Mouse (Mus musculus) A20 (cell line): Measurements from ENCODE around the gene Ggt6.
"Not testable (repeated sequence)": the region's sequence is repeated elsewhere in the genome, so short reads cannot be mapped to it uniquely, and the experiment has no call there.

Source experiments
- DNase-seq: peaks from one replicate; pipeline ENCODE4 v3.0.0-alpha.2; 2011; ENCODE audit warnings: low read depth, low spot score

The Ggt6 gene

DNA sequence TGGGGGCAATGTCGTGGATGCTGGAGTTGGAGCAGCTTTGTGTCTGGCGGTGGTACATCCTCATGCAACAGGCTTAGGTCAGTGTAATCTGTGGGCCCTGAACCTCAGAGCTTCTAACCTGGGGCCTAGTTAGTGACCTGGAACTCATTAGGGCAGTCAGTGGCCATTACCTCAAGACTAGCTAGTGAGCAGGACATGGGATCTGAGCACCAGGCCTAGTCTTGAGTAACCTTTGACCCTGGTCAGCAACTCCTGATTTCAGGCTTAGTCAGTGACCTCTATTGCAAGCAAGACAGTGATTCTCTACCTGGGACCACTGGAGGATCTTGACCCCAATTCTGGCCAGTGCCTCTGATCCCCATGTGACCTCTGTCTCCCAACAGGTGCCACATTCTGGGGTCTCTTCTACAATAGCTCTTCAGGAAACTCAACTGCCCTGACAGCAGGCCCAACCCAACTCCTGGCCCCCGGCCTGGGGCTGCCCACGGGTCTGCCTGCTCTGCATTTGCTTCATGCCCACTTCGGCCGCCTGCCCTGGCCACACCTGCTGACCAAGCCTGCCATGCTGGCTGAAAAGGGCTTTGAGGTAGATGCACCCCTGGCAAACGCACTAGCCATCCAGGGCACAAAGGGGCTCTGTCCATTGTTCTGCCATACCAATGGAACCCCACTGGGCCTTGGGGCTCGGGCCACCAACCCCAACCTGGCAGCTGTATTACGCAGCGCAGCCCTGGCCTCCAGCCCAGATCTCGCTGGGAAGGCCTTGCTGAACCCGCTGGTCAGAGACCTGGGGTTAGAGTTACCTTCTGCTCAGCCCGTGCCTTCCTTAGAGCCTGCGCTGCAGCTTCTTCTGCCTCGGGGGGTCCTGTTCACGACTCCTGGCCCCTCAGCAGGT lies 1.7 kb downstream of the Ggt6 start:
- DNase-seq, result no peak

DNA sequence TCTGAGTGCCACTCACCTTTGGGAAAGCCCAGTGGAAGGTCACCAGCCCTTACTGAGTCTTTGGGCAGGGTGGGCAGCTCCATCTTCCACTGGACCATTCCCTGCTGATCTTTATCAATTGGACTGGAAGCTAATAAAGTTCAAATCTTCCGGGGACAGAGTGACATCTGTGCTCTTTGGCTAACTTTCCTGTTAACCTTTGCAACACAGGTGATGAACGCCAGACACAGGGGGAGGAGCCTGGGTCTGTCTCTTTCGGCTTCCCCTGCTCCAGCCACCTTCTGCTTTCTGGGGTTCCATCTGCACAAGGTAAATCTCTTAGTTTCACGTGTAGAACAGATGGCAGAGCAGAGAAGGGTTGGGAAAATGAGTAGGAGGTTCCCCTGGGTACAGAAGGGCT lies 3.1 kb downstream of the Ggt6 start:
- DNase-seq, result no peak

DNA sequence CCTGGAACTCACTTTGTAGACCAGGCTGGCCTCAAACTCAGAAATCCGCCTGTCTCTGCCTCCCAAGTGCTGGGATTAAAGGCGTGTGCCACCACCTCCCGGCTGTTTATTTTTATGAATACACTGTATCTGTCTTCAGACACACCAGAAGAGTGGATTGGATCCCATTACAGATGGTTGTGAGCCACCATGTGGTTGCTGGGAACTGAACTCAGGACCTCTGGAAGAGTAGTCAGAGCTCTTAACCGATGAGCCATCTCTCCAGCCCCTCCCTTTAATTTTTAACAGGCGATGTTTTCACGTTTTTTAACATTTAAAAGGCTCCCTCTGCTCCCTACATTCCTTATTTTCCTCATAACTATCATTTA lies 5.3 kb downstream of the Ggt6 start:
- DNase-seq, result not testable (repeated sequence)

DNA sequence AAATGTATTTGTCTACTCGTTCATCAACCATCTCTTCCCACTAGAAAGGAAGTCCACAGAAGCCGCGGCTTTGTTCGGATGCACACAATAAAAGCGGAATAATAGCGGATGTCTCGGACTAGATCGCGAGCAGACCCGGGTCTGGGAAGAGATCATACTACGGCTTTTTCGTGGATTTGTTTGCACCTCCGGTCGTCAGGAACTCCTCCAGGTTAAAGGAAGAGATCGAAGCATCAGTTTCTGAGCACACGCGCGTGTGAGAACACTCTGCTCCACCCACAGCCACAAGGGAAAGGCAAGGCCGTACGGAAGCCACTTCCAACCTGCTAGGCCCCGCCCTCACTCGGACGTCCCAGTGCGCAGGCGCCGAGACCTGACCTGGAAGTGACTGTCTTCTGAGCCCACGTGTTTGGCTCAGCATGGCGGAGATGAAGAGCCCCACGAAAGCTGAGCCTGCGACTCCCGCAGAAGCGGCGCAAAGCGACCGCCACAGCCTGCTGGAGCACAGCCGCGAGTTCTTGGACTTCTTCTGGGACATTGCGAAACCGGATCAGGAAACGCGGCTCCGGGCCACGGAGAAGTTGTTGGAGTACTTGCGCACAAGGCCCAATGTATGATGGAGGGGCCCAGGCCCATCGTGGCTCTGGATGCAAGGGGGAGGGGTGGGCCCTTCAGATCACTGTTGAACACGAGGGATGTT lies 5.8 kb downstream of the Ggt6 start, which contains the start of gene Mybbp1a:
Gene Mybbp1a, plus strand, starts transcription at position 391 of the 700 bp plus-strand sequence.
- peak; percentile 97 for DNase-seq

DNA sequence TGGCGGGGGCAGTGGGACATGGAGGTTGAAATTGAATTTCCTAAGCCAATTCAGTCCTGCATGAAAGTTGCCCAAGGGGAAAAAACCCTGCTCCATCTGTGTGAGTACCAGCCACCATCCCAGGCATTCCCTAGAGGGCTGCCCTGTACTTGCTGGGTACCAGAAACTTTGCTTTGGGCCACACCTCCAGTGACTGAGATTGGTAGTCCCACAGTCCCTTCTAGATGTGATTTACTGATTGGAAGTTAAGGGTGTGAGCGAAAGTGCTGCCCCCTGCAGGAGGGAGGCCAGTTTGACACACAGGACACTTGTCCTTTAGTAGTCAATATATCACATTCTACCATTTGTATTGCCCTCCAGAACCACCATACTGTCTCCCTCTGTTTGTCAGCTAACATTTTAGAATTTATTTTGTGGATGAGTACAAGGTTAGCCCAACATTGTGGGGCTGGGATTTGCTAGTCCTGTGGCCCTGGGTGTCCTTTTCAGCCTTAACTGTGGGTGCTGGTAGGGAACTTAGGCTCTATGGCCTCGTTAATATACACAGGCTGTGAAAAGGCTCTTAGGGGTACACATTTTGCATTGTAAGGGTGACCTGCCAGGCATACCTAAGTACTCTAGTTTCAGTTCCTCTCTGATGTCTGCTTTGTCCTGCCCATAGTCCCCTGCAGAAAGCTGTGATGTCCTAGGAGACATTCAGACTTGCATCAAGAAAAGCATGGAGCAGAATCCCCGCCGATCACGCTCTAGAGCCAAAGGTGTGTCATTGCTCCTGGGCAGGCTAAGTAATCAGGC lies 11.2 kb downstream of the Ggt6 start:
- peak; percentile 85 for DNase-seq

DNA sequence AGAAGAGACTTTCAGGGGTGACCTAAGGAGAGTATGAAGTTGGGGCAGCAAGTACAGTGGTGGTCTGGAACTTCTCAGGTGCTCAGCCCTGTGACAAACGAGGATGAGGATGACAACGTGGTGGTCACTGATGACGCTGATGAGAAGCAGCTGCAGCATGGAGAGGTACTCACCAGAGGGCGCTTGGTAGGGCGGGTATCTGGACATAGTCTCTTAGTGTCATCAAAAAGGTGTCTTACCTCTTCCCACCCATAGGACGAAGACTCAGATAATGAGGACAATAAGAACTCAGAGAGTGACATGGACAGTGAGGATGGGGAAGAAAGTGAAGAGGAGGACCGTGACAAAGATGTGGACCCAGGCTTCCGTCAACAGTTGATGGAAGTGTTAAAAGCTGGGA lies 12.1 kb downstream of the Ggt6 start:
- DNase-seq, result no peak

DNA sequence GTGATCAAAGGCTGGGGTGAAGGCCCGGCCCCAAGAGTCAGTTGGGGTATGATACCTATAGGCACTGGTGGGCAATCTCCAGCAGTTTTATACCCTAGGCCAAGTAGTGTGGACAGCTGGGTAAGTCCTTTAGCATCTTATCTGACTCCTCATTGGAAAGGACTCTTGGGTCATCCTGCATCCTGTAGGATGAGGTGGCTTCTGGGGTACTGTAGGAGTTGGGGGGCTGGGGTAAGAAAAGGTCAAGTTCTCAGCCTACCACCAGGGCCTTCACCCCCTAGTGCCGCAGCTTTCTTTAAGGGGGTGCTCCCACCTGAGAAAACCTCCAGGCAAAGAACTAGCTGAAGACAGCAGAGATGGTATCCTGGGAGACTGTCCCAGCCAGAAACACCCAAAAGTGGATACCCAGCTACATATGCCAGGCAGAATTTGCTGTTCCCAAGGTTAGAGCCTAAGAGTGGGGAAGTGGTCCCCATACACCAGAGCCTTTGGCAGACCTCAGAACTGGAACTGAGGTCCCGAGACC lies 16.9 kb downstream of the Ggt6 start:
- no peak for DNase-seq

DNA sequence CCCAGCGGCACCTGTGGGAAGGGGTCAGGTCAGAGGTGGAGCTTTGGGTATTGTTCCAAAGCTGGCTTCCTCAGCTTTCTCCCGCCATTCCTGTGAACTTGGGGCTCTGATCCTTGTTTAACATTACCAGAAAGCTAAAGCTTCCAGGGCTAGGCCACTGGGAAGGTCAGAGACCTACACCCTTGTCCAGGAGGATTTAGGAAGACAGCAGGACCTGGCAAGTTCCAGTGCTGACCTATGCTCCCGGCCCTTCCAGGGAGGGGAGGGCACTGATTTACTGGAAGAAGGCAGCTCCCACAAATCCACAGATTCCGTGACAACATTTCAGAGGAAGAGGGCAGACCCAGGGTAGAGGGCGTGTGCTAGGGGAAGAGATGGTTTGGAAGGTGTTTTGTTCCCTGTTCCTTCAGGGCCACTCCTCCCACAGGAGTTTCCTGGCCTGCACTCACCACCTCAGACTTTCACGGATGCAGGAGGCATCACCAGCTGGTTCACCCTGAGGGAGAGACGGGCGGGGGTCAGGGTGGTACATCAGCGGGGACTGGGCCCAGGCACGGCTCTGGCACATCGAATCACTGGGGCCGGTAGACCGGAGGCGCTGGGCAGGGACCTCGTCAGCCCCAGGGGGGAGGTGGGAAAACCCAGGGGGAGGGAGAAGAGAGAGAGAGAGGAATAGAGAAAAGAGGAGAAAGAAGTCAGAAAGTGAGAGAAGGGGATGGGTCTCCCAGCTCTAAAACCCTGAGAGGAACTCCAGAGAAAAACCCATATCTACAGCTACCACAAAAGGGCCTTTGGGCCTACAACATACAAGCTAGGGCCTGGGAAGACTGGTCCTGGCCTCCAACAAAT lies 18.0 kb downstream of the Ggt6 start:
- DNase-seq, result no peak

DNA sequence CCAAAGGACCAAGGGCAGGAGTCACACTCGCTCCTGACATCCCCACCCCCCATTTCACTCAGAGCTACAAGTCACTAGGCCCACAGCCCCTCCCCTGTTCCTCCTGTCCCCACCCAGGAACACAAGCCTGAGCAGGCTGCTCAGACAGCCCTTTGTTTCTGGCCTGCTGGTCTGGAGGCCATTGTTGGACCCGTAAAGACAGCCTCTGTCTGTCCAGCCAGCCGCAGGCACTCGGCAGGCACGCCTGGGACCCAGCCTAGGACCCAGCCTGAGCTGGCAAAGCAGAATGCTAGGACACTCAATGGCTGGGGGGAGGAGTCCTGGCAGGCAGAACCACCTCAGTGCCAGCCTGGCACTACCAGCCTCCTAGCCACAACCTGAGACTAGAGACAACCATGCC lies 20.4 kb downstream of the Ggt6 start:
- DNase-seq, result no peak

DNA sequence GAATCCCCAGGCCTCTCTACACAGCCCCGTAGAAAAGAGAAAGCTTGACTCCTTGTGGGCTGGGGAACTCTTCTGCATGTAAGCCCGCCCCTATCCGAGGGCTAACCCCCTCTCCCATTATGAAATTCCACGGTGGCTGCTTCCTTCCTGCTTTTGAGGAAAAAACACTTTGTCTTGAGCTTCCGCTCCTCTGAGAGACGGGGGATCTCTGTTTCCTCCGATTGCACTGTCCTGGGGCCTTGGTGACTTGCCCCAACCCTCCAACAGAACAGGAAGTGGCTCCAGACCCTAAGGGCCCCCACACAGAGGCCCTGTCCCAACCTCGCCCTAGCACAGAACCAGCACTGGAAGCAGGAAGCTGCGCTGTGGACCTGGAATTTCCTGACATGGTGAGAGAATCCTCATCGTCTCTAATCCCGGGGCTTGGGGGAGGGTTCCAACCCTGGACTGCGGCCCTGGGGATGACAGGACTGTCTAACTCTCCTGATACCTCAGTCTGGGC lies 22.7 kb downstream of the Ggt6 start:
- no peak for DNase-seq

DNA sequence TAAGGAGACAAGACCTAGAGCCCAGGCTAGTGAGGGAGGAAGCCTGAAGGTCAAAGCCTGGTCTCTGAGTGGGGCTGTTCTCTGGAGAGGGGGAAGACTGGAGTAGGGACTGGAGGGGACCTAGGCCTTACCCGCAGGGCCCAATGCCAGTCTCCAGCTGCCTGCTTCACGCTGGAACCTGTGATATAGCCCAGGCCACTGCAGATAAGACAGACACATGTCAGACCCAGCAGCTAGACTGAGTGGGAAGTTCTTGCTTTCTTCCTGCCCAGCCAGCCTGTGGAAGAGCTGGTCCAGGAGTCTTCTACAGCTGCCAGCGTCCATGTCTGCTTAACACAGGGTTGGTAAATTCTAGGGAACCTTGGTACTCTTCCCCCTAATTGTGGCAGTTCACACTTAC lies 23.2 kb downstream of the Ggt6 start:
- DNase-seq, result no peak

DNA sequence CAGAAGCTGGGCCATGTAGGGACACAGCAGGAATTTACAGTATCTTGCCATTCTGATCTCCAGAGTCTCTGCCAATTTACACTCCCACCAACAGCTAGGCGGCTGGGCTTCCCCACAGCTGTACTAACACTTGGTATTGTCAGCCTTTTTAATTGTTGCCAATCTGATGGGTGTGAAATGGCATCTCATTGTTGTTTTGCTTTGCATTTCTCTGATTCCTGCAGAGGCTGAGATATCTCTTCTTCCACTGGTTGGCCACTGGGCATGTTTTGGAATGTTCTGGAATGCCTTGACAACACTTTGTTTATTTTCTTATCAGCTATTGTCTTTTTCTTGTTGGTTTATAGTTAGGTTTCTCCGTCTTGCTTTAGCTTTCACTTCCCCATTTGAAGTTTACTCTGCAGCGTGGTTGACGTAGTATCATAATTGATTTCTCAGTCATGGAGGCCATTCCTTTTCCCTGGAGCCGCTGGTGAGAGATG lies 26.2 kb downstream of the Ggt6 start:
- DNase-seq, result peak; percentile 83

DNA sequence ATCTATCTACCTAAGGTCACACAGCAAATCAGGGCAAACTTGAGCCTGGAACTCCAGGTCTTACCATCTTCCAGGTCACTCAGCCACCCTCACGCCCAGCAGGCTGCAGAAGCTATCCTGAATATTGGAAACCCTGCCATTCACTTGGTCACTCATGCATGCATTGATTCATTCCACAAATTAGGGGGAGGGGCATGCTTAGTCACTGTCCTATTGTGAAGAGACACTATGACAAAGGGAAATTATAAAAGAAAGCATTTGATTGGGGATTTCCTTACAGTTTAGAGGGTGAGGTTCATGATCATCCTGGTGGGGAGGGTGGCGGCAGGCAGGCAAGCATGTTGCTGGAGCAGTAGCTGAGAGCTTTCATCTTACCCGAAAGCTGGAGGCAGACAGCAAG lies 29.5 kb downstream of the Ggt6 start:
- DNase-seq, result no peak

DNA sequence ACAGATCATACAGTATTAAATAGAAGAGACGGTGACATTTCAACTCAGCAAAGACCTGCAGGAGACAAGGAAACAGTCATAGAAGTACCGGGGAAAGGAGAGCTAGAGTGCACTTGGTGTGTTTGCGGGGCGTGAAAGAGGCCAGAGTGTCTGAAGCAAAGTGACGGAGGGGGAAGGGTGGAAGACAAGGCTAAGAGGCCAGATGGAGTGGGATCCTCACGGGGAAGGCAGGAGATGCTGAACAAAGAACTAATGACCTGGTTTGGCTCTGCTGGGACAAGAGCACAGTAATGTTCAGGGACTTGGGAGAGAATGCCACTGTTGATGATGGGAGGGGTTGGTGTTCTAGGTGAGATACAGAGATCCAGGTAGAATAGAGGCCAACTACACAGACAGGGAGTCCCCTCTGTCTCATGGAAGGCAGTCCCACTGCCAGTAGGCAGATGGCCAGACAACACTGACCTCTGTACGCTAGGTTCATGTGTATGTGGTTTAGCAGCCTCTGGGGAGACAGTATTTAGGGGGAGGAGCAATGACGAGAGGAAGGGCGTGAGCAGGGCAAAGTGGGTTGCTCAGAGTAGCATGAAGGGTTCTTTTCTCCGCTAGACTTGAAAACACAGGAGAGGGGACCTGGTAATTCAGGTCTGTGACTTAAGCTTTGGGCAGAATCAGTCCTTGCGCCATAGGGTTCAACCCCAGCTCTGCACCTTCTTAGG lies 30.8 kb downstream of the Ggt6 start:
- DNase-seq, result no peak

DNA sequence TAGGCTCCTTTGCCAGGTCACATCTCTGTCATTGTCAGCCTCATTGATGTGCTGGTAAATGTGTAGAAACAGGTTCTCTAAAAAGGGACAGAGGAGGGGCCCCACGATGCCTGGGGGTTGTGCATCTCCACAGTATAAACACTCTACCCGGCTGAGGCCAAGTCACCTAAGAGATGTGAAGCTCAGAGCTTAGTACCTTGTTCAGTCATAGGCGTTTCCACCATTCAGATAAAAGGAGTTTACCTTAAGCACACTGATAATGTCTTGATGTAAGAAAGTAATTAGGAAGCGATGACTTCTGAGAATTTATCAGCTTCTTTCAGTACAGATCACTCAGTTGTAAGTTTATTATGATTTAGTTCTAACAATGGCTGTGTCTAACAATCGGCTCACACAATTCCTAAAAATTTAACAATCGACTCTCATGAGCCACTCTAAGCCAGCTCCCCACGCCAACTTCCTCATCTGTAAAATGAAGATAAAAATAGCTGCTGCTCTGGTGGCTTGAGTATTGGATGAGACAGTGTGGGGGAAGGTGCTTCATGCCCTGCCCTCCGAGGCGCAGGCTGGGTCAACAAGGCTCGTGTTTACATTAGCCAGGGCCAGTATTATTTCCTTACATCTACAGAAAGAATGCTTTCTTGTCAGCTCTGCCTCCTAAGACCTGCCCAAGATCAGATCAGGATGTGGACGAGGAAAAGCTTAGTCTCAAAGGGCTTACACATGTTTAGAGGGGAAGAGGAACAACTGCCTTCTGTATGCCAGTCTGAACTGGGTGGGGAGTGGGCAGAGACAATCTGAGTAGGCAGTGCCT lies 31.6 kb downstream of the Ggt6 start:
- DNase-seq, result no peak

DNA sequence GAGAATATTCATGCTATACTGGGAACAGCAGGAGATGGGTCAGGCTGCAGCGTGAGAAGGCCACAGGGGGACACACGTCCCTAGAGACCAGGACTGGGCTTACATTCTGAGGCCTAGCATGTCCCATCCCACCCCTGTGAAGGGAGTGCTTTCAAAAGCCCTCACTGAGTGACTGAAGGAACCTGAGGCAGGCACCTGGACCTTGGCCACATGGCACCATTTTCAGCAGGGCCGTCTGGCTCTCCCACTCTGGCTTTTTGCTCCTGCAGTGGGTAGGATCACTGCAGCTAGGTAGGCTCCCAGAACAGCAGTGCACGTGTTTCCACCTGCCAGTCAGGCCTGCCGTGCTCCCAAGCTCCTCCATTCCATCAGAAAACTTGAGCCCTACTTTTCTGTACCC lies 33.2 kb downstream of the Ggt6 start:
- no peak for DNase-seq

DNA sequence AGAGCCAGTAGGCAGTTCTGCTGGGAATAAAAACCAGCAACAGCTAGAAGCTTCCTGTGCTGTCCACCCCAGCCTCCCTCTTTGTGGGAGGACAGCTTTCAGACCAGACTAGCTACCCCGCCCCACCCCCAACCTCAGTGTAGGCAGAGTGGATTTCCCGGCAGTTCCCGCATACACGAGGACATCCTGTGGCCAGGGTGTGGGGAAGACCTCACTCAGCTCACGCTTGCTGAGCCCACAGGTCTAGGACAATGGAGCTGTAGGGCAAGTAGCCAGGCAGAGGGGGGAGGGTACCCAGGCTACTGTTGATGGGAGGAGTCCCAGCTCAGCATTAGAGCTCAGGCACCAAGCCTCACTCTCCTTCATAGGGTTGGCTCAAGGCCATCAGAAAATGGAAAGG lies 33.9 kb downstream of the Ggt6 start:
- DNase-seq, result no peak

DNA sequence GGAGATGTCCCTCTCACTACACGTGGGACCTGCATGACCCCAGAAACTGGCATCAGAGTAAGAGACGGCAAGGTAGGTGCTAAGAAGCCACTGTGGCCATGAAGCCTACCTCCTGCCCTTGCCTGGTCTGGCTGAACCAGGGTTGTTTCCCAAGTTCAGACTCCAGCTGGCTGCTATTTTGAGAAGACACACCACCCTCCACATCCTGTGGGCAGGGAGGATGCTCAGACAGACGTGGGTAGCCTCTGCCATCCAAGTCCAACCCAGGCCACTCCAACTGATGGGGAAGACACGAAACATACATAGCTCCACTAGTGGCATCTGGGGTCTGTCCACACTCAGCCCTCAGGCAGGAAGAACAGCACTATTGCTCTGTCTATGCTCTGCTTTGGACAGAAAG lies 34.7 kb downstream of the Ggt6 start:
- DNase-seq, result no peak

DNA sequence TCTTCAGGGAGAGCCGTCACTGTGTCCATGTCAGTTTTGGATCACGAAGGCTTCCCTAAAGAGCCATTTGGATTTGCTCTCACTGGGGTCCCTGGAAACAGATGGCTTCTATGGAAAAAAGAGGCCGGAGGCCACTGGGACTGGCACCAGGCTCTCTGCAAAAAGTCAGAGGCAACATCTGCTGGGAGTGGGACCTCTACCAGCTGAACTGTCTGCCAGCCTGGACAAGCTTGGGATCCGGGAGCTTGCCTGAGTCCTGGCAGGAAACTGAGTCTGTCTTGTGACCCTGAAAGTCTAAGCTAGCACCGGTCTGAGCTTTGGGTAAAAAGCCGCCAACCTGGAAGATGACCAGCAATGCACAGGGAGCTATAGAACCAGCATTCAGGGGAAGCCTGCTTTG lies 36.1 kb downstream of the Ggt6 start:
- DNase-seq, result no peak
